Mouse (Mus musculus) frontal cortex, adult (tissue): ENCODE results near the gene Nfya.
A peak's percentile ranks its signal among the peaks of the same experiment; 100 is the strongest.
"Not testable (repeated sequence)": the region's sequence is repeated elsewhere in the genome, so short reads cannot be mapped to it uniquely, and the experiment has no call there.

Experiments
- ATAC-seq: cut with Nextera tagmentation; 2 replicates; pipeline ENCODE4 v1.9.2; 2017; ENCODE audit warnings: mild to moderate bottlenecking, moderate library complexity, mixed read lengths; ENCODE audit not compliant: low TSS enrichment

The Nfya gene

GRCm38 (mm10) chr17:48391446-48391845, 18.3 kb downstream of the Nfya start:
- ATAC-seq: no peak

GRCm38 (mm10) chr17:48389442-48389841, 20.3 kb downstream of the Nfya start:
- ATAC-seq: no peak

GRCm38 (mm10) chr17:48388666-48389065, 21.0 kb downstream of the Nfya start:
- ATAC-seq: no peak

- ATAC-seq: no peak
These were observed 23.8 kb downstream of the Nfya start for GRCm38 (mm10) chr17:48385786-48386461.

GRCm38 (mm10) chr17:48379050-48379449, 30.7 kb downstream of the Nfya start:
- no peak for ATAC-seq

- ATAC-seq: peak; percentile 94
These were observed 33.6 kb downstream of the Nfya start for GRCm38 (mm10) chr17:48376102-48376501.

GRCm38 (mm10) chr17:48372987-48373386, 36.7 kb downstream of the Nfya start:
- ATAC-seq: peak; percentile 88

- ATAC-seq: no peak
These were observed 38.1 kb downstream of the Nfya start for GRCm38 (mm10) chr17:48371621-48372020.

- ATAC-seq: no peak
These were observed 42.9 kb downstream of the Nfya start for GRCm38 (mm10) chr17:48366806-48367205.

GRCm38 (mm10) chr17:48365511-48366155, 44.1 kb downstream of the Nfya start:
- no peak for ATAC-seq

- ATAC-seq: peak; percentile 75
These were observed 46.2 kb downstream of the Nfya start for GRCm38 (mm10) chr17:48363421-48363965.

GRCm38 (mm10) chr17:48362966-48363365, 46.7 kb downstream of the Nfya start:
- ATAC-seq: peak; percentile 66

- ATAC-seq: no peak
These were observed 47.4 kb downstream of the Nfya start for GRCm38 (mm10) chr17:48362346-48362745.

- ATAC-seq: no peak
These were observed 49.2 kb downstream of the Nfya start for GRCm38 (mm10) chr17:48360462-48360861.

- no peak for ATAC-seq
These were observed 50.1 kb downstream of the Nfya start, which contains the start of gene Treml1 for GRCm38 (mm10) chr17:48359616-48360015. Gene Treml1, plus strand, starts transcription at chr17:48359916.

GRCm38 (mm10) chr17:48357892-48358291, 51.8 kb downstream of the Nfya start:
- ATAC-seq: peak; percentile 64

GRCm38 (mm10) chr17:48355822-48356221, 53.9 kb downstream of the Nfya start:
- no peak for ATAC-seq

- ATAC-seq: not testable (repeated sequence)
These were observed 56.7 kb downstream of the Nfya start for GRCm38 (mm10) chr17:48352976-48353375.

GRCm38 (mm10) chr17:48350681-48351193, 59.0 kb downstream of the Nfya start:
- ATAC-seq: no peak

- no peak for ATAC-seq
These were observed 62.4 kb downstream of the Nfya start for GRCm38 (mm10) chr17:48347287-48347686.

- ATAC-seq: peak; percentile 14; the same call in 1 of the 2 replicates
These were observed 62.9 kb downstream of the Nfya start for GRCm38 (mm10) chr17:48346834-48347233.

- peak; percentile 29; the same call in 1 of the 2 replicates for ATAC-seq
These were observed 63.5 kb downstream of the Nfya start, which contains the start of gene Trem2 for GRCm38 (mm10) chr17:48346231-48346630. Gene Trem2, plus strand, starts transcription at chr17:48346401.

GRCm38 (mm10) chr17:48345824-48346223, 63.9 kb downstream of the Nfya start:
- no peak for ATAC-seq
